Mouse (Mus musculus) intestine, embryonic 16.5 days (tissue): ENCODE results near the gene Atp6v1c2. TPM values are rescaled to one million over a fixed set of nuclear protein-coding genes. Genes with fewer than 3 reads are reported as not detected.

ENCODE experiments used
- ATAC-seq: fragments of 200-750 bp; cut with Nextera tagmentation; 2 replicates; pipeline ENCODE4 v1.8.0; 2017; ENCODE audit warnings: moderate TSS enrichment, moderate library complexity
- H3K27ac ChIP-seq: fragments of 300-500 bp; sonication (generic); 2 replicates; pipeline ENCODE4 v1.5.1; 2014; ENCODE audit warnings: mild to moderate bottlenecking, low read length
- H3K27me3 ChIP-seq: fragments of 300-500 bp; sonication (generic); replicated peaks from 2 replicates; pipeline ENCODE4 v1.6.1; 2014; ENCODE audit warnings: low read length, control low read depth, mixed read lengths; ENCODE audit not compliant: control insufficient read depth, insufficient read depth
- H3K36me3 ChIP-seq: fragments of 300-500 bp; sonication (generic); 2 replicates; pipeline ENCODE4 v1.6.1; 2014; ENCODE audit warnings: low read length, control low read depth; ENCODE audit not compliant: control insufficient read depth, insufficient read depth
- H3K4me1 ChIP-seq: fragments of 300-500 bp; sonication (generic); 2 replicates; pipeline ENCODE4 v1.6.1; 2014; ENCODE audit warnings: low read length, control low read depth, mixed read lengths; ENCODE audit not compliant: control insufficient read depth, insufficient read depth
- H3K4me2 ChIP-seq: fragments of 300-500 bp; sonication (generic); 2 replicates; pipeline ENCODE4 v1.6.1; 2014; ENCODE audit warnings: low read depth, low read length, control low read depth
- H3K4me3 ChIP-seq: fragments of 300-500 bp; sonication (generic); 2 replicates; pipeline ENCODE4 v1.5.1; 2014; ENCODE audit warnings: mild to moderate bottlenecking, low read length
- H3K9ac ChIP-seq: fragments of 300-500 bp; sonication (generic); 2 replicates; pipeline ENCODE4 v1.6.1; 2014; ENCODE audit warnings: low read depth, low read length
- H3K9me3 ChIP-seq: fragments of 300-500 bp; sonication (generic); 2 replicates; pipeline ENCODE4 v1.6.1; 2016; ENCODE audit warnings: low read length, control low read depth; ENCODE audit not compliant: control insufficient read depth
- WGBS: fragments of 180-500 bp; shearing (Covaris S2); extraction: QIAGEN DNeasy Blood & Tissue Kit; methylation state at CpG from one replicate; pipeline ENCODE4 v1.1.7; 2014; 5-methylcytosine and 5-hydroxymethylcytosine counted together
- polyA plus RNA-seq: library from polyadenylated mRNA; unstranded; fragments of >200 nt; fragmentation: Nextera tagmentation; extraction: Ambion mirVana; gene quantifications from 2 replicates; pipeline ENCODE4 v1.2.1, GENCODE M21; 2015

Atp6v1c2 gene
- polyA plus RNA-seq = 0.18 TPM in 1 of 2 replicates, not detected in the other

DNA sequence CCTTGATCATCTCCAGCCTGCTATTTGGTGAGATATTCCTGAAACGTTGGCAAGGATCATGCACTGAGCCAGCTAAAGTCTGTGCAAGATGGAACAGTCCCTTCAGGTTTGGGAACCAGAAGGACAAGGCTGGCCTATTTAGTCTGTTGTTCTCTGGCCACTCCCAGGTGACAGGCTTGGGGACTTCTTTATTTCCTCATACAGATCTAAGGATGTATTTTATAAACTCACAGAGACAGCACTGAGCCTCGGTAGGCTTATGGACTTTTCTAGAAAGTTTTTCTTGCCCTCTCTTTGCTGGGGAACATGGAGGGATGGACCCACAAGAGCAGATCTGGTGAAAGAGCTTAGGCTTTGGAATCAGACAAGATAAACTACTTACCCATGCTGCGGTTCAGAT, at the start of gene Atp6v1c2:
TSS of gene Atp6v1c2 (minus strand) at position 101 of the 400 bp plus-strand sequence.
- Histone ChIP-seq H3K4me3 (no peak within 1 kb of the TSS), H3K27me3 (peaks cover 12% of the 10 kb centered on the region), H3K27ac (no peak within 1 kb of the TSS), H3K9ac (no peak within 1 kb of the TSS), H3K4me2 (no peak within 1 kb of the TSS), H3K9me3 (no peaks in the 10 kb centered on the region), H3K36me3 (no peaks in the 10 kb centered on the region), H3K4me1 (peaks cover 3% of the 10 kb centered on the region; the same call in 1 of the 2 replicates)
- WGBS = 74% methylated on average over 3 of the region's 3 CpGs
- ATAC-seq = no peak

DNA sequence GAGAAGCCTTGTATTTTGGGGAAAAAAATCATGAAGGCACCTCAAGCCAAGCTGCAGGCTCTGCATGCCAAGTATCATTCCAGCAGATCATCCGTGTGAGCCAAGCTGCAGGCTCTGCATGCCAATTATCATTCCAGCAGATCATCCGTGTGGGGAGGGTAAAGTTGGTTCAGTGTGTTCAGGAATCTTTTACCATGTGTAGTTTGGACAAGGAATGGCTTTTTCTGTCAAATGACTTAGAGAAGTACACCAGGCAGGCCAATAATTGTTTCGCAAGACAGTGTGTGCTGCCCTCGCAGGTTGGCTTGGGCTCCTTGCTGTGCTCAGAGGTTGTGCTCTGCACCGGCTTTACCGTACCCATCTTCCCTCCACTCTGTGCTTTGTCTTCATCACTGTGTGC, 47.4 kb upstream of the Atp6v1c2 start:
- Histone ChIP-seq H3K9me3 (no peaks in the 10 kb centered on the region), H3K4me1 (no peaks in the 10 kb centered on the region), H3K4me2 (no peak overlapping the region), H3K9ac (no peak overlapping the region), H3K36me3 (0 out of 2 replicates have a peak, but pooled peaks cover 4% of the 10 kb centered on the region), H3K4me3 (no peak overlapping the region), H3K27ac (no peak overlapping the region), H3K27me3 (no peaks in the 10 kb centered on the region)
- WGBS = 91% methylated on average over 6 of the region's 6 CpGs
- no peak for ATAC-seq

DNA sequence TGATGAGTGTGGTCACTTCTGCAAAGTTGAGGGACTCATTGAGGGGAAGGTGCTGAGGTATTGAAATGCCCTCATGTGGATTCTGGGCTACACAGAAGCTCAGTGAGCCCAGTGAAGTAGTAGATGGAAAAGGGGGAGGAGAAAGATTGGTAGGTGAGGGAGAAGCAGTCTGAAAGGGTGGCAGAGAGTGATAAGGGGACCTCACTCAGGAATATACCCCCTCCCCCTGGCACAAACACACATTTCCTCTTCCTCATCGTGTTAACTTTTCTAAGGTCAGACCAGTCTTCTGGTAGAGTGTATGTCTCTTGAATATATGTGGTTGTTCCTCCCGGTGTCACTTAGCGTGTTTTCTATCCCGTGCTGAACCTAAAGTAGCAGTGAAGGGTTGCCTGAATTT, 46.1 kb upstream of the Atp6v1c2 start:
- Histone ChIP-seq H3K36me3 (peaks cover 9% of the 10 kb centered on the region; the same call in 1 of the 2 replicates), H3K27ac (no peak overlapping the region), H3K27me3 (no peaks in the 10 kb centered on the region), H3K9me3 (no peaks in the 10 kb centered on the region), H3K4me2 (no peak overlapping the region), H3K9ac (no peak overlapping the region), H3K4me1 (no peaks in the 10 kb centered on the region), H3K4me3 (no peak overlapping the region)
- whole genome bisulfite sequencing = 95% methylated on average over 4 of the region's 4 CpGs
- ATAC-seq = no peak

- H3K9ac ChIP-seq = no peak overlapping the region
- peaks cover 11% of the 10 kb centered on the region; the same call in 1 of the 2 replicates for H3K36me3 ChIP-seq
- no peak overlapping the region for H3K27ac ChIP-seq
- 97% methylated on average over 5 of the region's 5 CpGs for WGBS
- no peak overlapping the region for H3K4me2 ChIP-seq
- no peak for ATAC-seq
- no peak overlapping the region for H3K4me3 ChIP-seq
- H3K27me3 ChIP-seq = no peaks in the 10 kb centered on the region
- no peaks in the 10 kb centered on the region for H3K4me1 ChIP-seq
- H3K9me3 ChIP-seq = no peaks in the 10 kb centered on the region
Observed at GRCm38 (mm10) chr12:17373470-17373975, 44.4 kb upstream of the Atp6v1c2 start.

DNA sequence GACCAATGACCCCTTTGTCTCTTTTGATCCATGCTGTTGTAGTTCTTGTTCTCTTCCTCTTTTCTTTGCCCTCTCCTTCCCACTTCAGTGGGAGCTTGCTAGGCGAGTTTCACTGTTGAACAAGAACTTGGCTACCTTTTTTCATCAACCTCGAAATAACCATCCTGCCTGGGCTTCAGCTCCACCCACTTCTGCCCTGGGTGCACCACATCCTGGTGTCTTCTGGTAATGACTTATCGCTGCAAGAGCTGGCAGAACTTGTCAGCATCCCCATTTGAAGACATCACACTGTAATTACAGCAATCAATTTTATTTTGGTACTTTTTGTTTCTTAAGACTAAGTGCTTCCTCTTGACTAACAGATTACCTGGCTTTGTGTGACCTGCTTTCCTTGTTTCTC, 43.5 kb upstream of the Atp6v1c2 start:
- Histone ChIP-seq H3K4me2 (no peak overlapping the region), H3K27me3 (no peaks in the 10 kb centered on the region), H3K27ac (no peak overlapping the region), H3K9ac (no peak overlapping the region), H3K36me3 (peaks cover 11% of the 10 kb centered on the region; the same call in 1 of the 2 replicates), H3K9me3 (no peaks in the 10 kb centered on the region), H3K4me1 (no peaks in the 10 kb centered on the region), H3K4me3 (no peak overlapping the region)
- ATAC-seq = no peak
- WGBS = 83% methylated on average over 3 of the region's 3 CpGs

- Histone ChIP-seq H3K9ac (no peak overlapping the region), H3K4me1 (no peaks in the 10 kb centered on the region), H3K36me3 (peaks cover 11% of the 10 kb centered on the region; the same call in 1 of the 2 replicates), H3K27me3 (no peaks in the 10 kb centered on the region), H3K4me2 (no peak overlapping the region), H3K4me3 (no peak overlapping the region), H3K9me3 (no peaks in the 10 kb centered on the region), H3K27ac (no peak overlapping the region)
- no peak for ATAC-seq
- WGBS = 84% methylated on average over 8 of the region's 8 CpGs
Observed at GRCm38 (mm10) chr12:17371589-17372235, 42.6 kb upstream of the Atp6v1c2 start.

DNA sequence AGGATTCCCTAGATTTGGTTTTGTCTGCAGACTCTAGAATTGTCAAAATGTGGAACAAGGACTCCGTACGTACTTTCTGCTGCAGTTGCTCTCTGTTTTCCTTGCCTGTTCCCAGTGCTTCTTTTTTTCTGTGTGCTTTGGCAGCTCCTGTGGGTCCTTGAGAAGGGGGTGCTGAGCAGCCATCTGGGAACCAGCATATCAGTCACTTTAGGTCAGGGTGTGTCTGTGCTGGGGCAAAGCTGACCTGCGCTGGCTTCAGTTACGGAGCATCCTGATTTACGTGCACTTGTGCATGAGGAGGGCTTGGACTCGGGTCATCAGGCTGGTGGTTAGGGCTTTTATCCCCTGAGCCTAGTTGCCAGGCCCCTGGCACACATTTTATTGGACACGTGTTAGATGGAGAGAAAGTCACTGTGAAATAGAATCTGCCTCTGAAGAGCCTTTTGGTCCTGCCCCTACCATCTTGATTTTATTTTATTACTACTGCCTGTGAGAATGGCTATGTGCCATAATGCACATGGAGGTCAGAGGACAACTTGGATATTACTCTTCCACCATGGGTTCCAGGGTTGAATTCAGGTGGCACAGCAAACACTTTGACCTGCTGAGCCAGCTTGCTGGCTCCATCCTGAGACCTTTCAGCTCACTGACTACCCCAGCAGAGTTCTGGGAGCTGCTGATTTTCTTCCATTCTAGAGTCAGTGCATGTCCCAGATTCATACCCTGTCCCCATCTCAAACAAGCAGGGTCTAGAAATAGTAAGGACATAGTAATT, 40.6 kb upstream of the Atp6v1c2 start:
- Histone ChIP-seq H3K36me3 (peaks cover 11% of the 10 kb centered on the region; the same call in 1 of the 2 replicates), H3K9ac (no peak overlapping the region), H3K4me3 (no peak overlapping the region), H3K9me3 (no peaks in the 10 kb centered on the region), H3K27ac (no peak overlapping the region), H3K4me2 (no peak overlapping the region), H3K4me1 (no peaks in the 10 kb centered on the region), H3K27me3 (no peaks in the 10 kb centered on the region)
- 94% methylated on average over 7 of the region's 7 CpGs for WGBS
- ATAC-seq = no peak

- Histone ChIP-seq H3K36me3 (peaks cover 9% of the 10 kb centered on the region; the same call in 1 of the 2 replicates), H3K4me3 (no peak overlapping the region), H3K4me2 (no peak overlapping the region), H3K27ac (no peak overlapping the region), H3K4me1 (no peaks in the 10 kb centered on the region), H3K9me3 (no peaks in the 10 kb centered on the region), H3K27me3 (no peaks in the 10 kb centered on the region), H3K9ac (no peak overlapping the region)
- 96% methylated on average over 3 of the region's 3 CpGs for WGBS
- ATAC-seq = no peak
Observed at GRCm38 (mm10) chr12:17369111-17369510, 40.0 kb upstream of the Atp6v1c2 start.

DNA sequence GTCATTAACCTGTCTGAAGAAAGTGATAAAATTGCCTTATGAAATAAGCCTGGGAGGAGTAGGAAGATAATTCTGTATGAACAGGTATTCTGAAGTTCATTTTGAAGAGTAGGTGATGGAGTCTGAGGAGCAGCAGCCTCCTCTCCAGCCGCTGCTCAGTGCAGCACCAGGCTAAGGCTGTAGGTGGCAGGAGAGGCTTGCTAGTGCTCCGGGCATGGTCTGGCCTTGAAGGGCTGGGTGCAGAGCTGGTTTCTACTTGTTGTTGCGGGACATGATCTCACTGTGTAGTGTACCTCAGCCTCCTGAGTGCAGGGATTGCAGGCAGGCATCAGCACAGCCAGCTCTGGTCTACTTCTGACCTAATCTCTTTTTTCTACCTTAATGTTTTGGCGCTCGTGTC, 37.8 kb upstream of the Atp6v1c2 start:
- peaks cover 15% of the 10 kb centered on the region for H3K36me3 ChIP-seq
- no peak overlapping the region for H3K4me3 ChIP-seq
- 72% methylated on average over 5 of the region's 5 CpGs for WGBS
- H3K27ac ChIP-seq = no peak overlapping the region
- ATAC-seq = peak; percentile 85
- H3K4me2 ChIP-seq = no peak overlapping the region
- no peaks in the 10 kb centered on the region for H3K9me3 ChIP-seq
- H3K4me1 ChIP-seq = no peaks in the 10 kb centered on the region
- H3K27me3 ChIP-seq = no peaks in the 10 kb centered on the region
- H3K9ac ChIP-seq = no peak overlapping the region
